Mouse (Mus musculus) limb, embryonic 12.5 days (tissue): ENCODE measurements around the gene Znrf2. TPM values are rescaled to one million over a fixed set of nuclear protein-coding genes. Genes with fewer than 3 reads are reported as not detected.

Experiments
- ATAC-seq: fragments of 200-750 bp; cut with Nextera tagmentation; 2 replicates; pipeline ENCODE4 v1.8.0; 2017; ENCODE audit warnings: low read depth, moderate TSS enrichment; ENCODE audit not compliant: insufficient number of reproducible peaks, insufficient read depth, low FRiP score, low TSS enrichment
- H3K27ac ChIP-seq: fragments of 300-500 bp; sonication (generic); 2 replicates; pipeline ENCODE4 v1.5.1; 2016; ENCODE audit warnings: mild to moderate bottlenecking, moderate library complexity
- H3K27me3 ChIP-seq: fragments of 300-500 bp; sonication (generic); 2 replicates; pipeline ENCODE4 v1.6.1; 2016; ENCODE audit warnings: mild to moderate bottlenecking, moderate library complexity
- H3K36me3 ChIP-seq: fragments of 300-500 bp; sonication (generic); 2 replicates; pipeline ENCODE4 v1.6.1; 2016; ENCODE audit warnings: mild to moderate bottlenecking, moderate library complexity
- H3K4me1 ChIP-seq: fragments of 300-500 bp; sonication (generic); replicated peaks from 2 replicates; pipeline ENCODE4 v1.6.1; 2016
- H3K4me2 ChIP-seq: fragments of 300-500 bp; sonication (generic); 2 replicates; pipeline ENCODE4 v1.6.1; 2016; ENCODE audit warnings: mild to moderate bottlenecking, moderate library complexity
- H3K4me3 ChIP-seq: fragments of 300-500 bp; sonication (generic); replicated peaks from 2 replicates; pipeline ENCODE4 v1.5.1; 2016; ENCODE audit warnings: mild to moderate bottlenecking
- H3K9ac ChIP-seq: fragments of 300-500 bp; sonication (generic); replicated peaks from 2 replicates; pipeline ENCODE4 v1.6.1; 2016; ENCODE audit warnings: mild to moderate bottlenecking, moderate library complexity
- H3K9me3 ChIP-seq: fragments of 300-500 bp; sonication (generic); 2 replicates; pipeline ENCODE4 v1.6.1; 2016; ENCODE audit warnings: mild to moderate bottlenecking, moderate library complexity
- WGBS: fragments of 180-500 bp; shearing (Covaris S2); methylation state at CpG from one replicate; pipeline ENCODE4 v1.1.7; 2016; 5-methylcytosine and 5-hydroxymethylcytosine counted together
- polyA plus RNA-seq: library from polyadenylated mRNA; unstranded; fragments of >200 nt; fragmentation: Nextera tagmentation; extraction: Ambion mirVana; gene quantifications from 2 replicates; pipeline ENCODE4 v1.2.1, GENCODE M21; 2016

Gene Znrf2
- polyA plus RNA-seq, 1 experiment from 2014 or later = 3.9 TPM

GRCm38 (mm10) chr6:54827481-54827880, 10.8 kb downstream of the Znrf2 start:
- Histone ChIP-seq H3K4me1 (peaks cover 19% of the 10 kb centered on the region), H3K9ac (no peak overlapping the region), H3K36me3 (no peaks in the 10 kb centered on the region), H3K9me3 (no peaks in the 10 kb centered on the region), H3K4me2 (no peak overlapping the region), H3K4me3 (no peak overlapping the region), H3K27ac (no peak overlapping the region), H3K27me3 (no peaks in the 10 kb centered on the region)
- 82% methylated on average over 5 of the region's 5 CpGs for WGBS
- no peak for ATAC-seq

GRCm38 (mm10) chr6:54828274-54828673, 11.6 kb downstream of the Znrf2 start:
- Histone ChIP-seq H3K4me2 (no peak overlapping the region), H3K4me3 (no peak overlapping the region), H3K36me3 (no peaks in the 10 kb centered on the region), H3K9ac (no peak overlapping the region), H3K27me3 (no peaks in the 10 kb centered on the region), H3K4me1 (peaks cover 19% of the 10 kb centered on the region), H3K9me3 (no peaks in the 10 kb centered on the region), H3K27ac (no peak overlapping the region)
- WGBS = 87% methylated on average over 1 of the region's 1 CpGs
- ATAC-seq = no peak

- Histone ChIP-seq H3K9me3 (no peaks in the 10 kb centered on the region), H3K27ac (no peak overlapping the region), H3K4me3 (no peak overlapping the region), H3K4me1 (peaks cover 19% of the 10 kb centered on the region), H3K4me2 (no peak overlapping the region), H3K36me3 (no peaks in the 10 kb centered on the region), H3K27me3 (no peaks in the 10 kb centered on the region), H3K9ac (no peak overlapping the region)
- ATAC-seq = no peak
- 75% methylated on average over 7 of the region's 7 CpGs for whole genome bisulfite sequencing
Measured at GRCm38 (mm10) chr6:54830048-54830772, 13.5 kb downstream of the Znrf2 start.

- H3K4me3 ChIP-seq = no peak overlapping the region
- H3K9me3 ChIP-seq = no peaks in the 10 kb centered on the region
- H3K4me2 ChIP-seq = no peak overlapping the region
- H3K27ac ChIP-seq = 0 out of 2 replicates have a peak overlapping the region, but pooled peaks have one; percentile 35
- H3K36me3 ChIP-seq = no peaks in the 10 kb centered on the region
- no peaks in the 10 kb centered on the region for H3K27me3 ChIP-seq
- H3K9ac ChIP-seq = no peak overlapping the region
- ATAC-seq = no peak
- H3K4me1 ChIP-seq = peaks cover 19% of the 10 kb centered on the region
- 70% methylated on average over 8 of the region's 8 CpGs for WGBS
Measured at GRCm38 (mm10) chr6:54831069-54831720, 14.5 kb downstream of the Znrf2 start.

- ATAC-seq = no peak
- H3K9me3 ChIP-seq = no peaks in the 10 kb centered on the region; the same call in 1 of the 2 replicates
- 53% methylated on average over 2 of the region's 2 CpGs for WGBS
- peaks cover 1% of the 10 kb centered on the region; the same call in 1 of the 2 replicates for H3K36me3 ChIP-seq
- H3K4me1 ChIP-seq = peaks cover 19% of the 10 kb centered on the region
- no peaks in the 10 kb centered on the region for H3K27me3 ChIP-seq
- H3K27ac ChIP-seq = no peak overlapping the region
- H3K4me3 ChIP-seq = no peak overlapping the region
- no peak overlapping the region for H3K4me2 ChIP-seq
- no peak overlapping the region for H3K9ac ChIP-seq
Measured at GRCm38 (mm10) chr6:54833427-54833826, 16.7 kb downstream of the Znrf2 start.

GRCm38 (mm10) chr6:54836666-54837065, 19.9 kb downstream of the Znrf2 start:
- Histone ChIP-seq H3K9ac (no peak overlapping the region), H3K27me3 (no peaks in the 10 kb centered on the region), H3K4me3 (no peak overlapping the region), H3K27ac (no peak overlapping the region), H3K4me1 (no peaks in the 10 kb centered on the region), H3K4me2 (no peak overlapping the region), H3K36me3 (peaks cover 9% of the 10 kb centered on the region; the same call in 1 of the 2 replicates), H3K9me3 (peaks cover 8% of the 10 kb centered on the region; the same call in 1 of the 2 replicates)
- ATAC-seq = no peak

GRCm38 (mm10) chr6:54841399-54841798, 24.7 kb downstream of the Znrf2 start:
- no peak overlapping the region for H3K9ac ChIP-seq
- H3K4me1 ChIP-seq = peaks cover 5% of the 10 kb centered on the region
- H3K9me3 ChIP-seq = peaks cover 8% of the 10 kb centered on the region; the same call in 1 of the 2 replicates
- no peak overlapping the region for H3K27ac ChIP-seq
- no peaks in the 10 kb centered on the region for H3K27me3 ChIP-seq
- H3K36me3 ChIP-seq = peaks cover 9% of the 10 kb centered on the region; the same call in 1 of the 2 replicates
- no peak overlapping the region for H3K4me3 ChIP-seq
- ATAC-seq = no peak
- H3K4me2 ChIP-seq = no peak overlapping the region

- H3K4me1 ChIP-seq = peaks cover 5% of the 10 kb centered on the region
- H3K27ac ChIP-seq = peak overlapping the region; percentile 64; the same call in 1 of the 2 replicates
- no peak for ATAC-seq
- 49% methylated on average over 1 of the region's 1 CpGs for WGBS
- H3K4me3 ChIP-seq = no peak overlapping the region
- no peaks in the 10 kb centered on the region for H3K27me3 ChIP-seq
- H3K36me3 ChIP-seq = peaks cover 9% of the 10 kb centered on the region; the same call in 1 of the 2 replicates
- no peak overlapping the region for H3K4me2 ChIP-seq
- no peak overlapping the region for H3K9ac ChIP-seq
- H3K9me3 ChIP-seq = peaks cover 8% of the 10 kb centered on the region; the same call in 1 of the 2 replicates
Measured at GRCm38 (mm10) chr6:54842041-54842440, 25.3 kb downstream of the Znrf2 start.

GRCm38 (mm10) chr6:54848546-54848945, 31.8 kb downstream of the Znrf2 start:
- Histone ChIP-seq H3K27me3 (no peaks in the 10 kb centered on the region), H3K4me3 (no peak overlapping the region), H3K27ac (no peak overlapping the region), H3K4me1 (peaks cover 18% of the 10 kb centered on the region), H3K4me2 (no peak overlapping the region), H3K9ac (no peak overlapping the region), H3K9me3 (no peaks in the 10 kb centered on the region), H3K36me3 (no peaks in the 10 kb centered on the region)
- 68% methylated on average over 3 of the region's 3 CpGs for WGBS
- no peak for ATAC-seq

GRCm38 (mm10) chr6:54849179-54850156, 32.8 kb downstream of the Znrf2 start:
- no peak overlapping the region for H3K4me3 ChIP-seq
- H3K9me3 ChIP-seq = no peaks in the 10 kb centered on the region
- no peak overlapping the region for H3K9ac ChIP-seq
- no peak overlapping the region for H3K27ac ChIP-seq
- peaks cover 19% of the 10 kb centered on the region for H3K4me1 ChIP-seq
- no peaks in the 10 kb centered on the region for H3K36me3 ChIP-seq
- H3K4me2 ChIP-seq = no peak overlapping the region
- ATAC-seq = no peak
- no peaks in the 10 kb centered on the region for H3K27me3 ChIP-seq
- 45% methylated on average over 4 of the region's 4 CpGs for WGBS

- H3K4me1 ChIP-seq = peaks cover 19% of the 10 kb centered on the region
- no peak overlapping the region for H3K9ac ChIP-seq
- H3K4me3 ChIP-seq = no peak overlapping the region
- H3K36me3 ChIP-seq = no peaks in the 10 kb centered on the region
- no peak overlapping the region for H3K27ac ChIP-seq
- 42% methylated on average over 4 of the region's 4 CpGs for WGBS
- no peak overlapping the region for H3K4me2 ChIP-seq
- no peaks in the 10 kb centered on the region for H3K9me3 ChIP-seq
- ATAC-seq = no peak
- H3K27me3 ChIP-seq = no peaks in the 10 kb centered on the region
Measured at GRCm38 (mm10) chr6:54851778-54852177, 35.1 kb downstream of the Znrf2 start.
